Mouse (Mus musculus): ENCODE results near the gene Tk1. TPM values are rescaled to one million over a fixed set of nuclear protein-coding genes. Genes with fewer than 3 reads are reported as not detected.

Tk1 gene
- total and polyA plus RNA-seq, 3 experiments: 172 to 188 TPM; not detected in 1

DNA sequence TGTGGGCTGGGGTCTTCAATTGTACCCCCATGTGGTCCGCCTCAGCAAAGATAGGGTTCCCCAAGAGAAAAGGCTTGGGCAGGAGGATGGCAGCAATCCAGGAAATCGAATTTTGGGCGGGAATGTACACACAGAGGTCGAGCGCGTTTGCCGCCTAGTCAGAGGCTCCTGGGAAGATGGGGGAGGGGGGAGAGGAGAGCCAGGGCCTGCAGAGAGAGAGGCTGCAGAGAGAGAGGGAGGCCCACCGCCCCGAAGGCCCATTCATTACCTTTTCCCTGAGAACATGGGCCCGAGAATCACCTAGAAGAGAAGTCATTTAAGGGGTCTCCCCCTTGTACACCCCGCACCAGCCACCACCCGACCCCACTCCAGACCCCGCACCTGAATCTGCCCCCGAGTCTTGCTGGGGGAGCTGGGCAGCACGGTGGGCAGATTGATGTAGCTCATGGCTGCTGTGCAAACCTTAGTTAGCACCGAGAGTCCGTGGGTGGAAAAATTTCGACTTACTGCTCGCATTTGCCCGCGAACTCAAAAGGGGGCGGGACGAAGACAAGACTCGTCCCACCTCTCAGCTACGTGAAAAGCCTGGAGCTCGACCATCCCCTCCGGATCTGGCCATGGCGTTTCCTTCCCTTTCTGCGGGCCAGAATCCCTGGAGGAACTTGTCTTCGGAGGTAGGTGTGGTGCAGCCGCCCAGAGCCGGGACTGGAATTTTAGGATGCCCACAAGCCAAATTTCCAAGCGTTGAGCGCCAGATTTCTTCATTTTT lies at the start of gene Tk1, which contains the start of gene Afmid (continued):
- TF ChIP-seq USF1 (IDR thresholded peaks at IDR 0.05; ENCODE audit: low read depth, low read length) (no peak), ELF1 (IDR thresholded peaks at IDR 0.05; ENCODE audit: low read depth, low read length) (0 out of 2 replicates have a peak, but pooled peaks have one; percentile 32), HCFC1 (IDR thresholded peaks at IDR 0.05; ENCODE audit: low read depth, low read length) (peak; percentile 78), GATA1 (IDR thresholded peaks at IDR 0.05; ENCODE audit: low read depth, low read length) (no peak)

DNA sequence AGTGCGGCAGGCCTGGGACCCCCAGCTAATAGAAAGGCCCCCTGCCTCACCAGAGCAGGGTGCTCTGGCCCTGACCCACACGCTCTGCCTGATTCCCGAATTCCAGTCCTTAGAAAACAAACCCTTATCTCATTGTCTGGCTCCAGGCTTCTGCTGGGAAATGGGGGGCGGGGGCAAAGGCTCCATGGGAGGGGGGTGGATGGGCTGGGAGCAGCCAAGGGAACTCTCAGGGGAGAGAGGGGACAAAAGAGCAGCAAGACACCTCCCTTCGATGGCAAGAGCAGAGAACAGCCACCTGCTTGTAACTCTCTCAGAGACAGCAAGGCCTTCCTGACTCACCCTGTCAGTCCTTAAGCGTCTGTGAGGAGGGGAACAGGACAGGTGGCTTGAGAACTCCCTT lies 49.8 kb upstream of the Tk1 start:
- H3K27ac ChIP-seq (ENCODE audit: control insufficient read depth, low read depth, low read length): no peak overlapping the region

GRCm38 (mm10) chr11:117874419-117874818 lies 48.5 kb upstream of the Tk1 start:
- no peak overlapping the region for H3K4me3 ChIP-seq (ENCODE audit: control insufficient read depth in 1 of 2, insufficient read depth in 1 of 2, low read depth in 2 of 2, low read length in 2 of 2)
- H3K4me1 ChIP-seq (ENCODE audit: control insufficient read depth in 1 of 2, insufficient read depth in 2 of 2, low read length in 2 of 2): peaks cover 0 to 3% of the 10 kb centered on the region in 2 experiments; a peak in 3 of 4 replicates
- H3K9ac ChIP-seq (ENCODE audit: control insufficient read depth, low read depth, low read length, poor library complexity, severe bottlenecking): no peak overlapping the region
- H3K9me3 ChIP-seq (replicated peaks; ENCODE audit: insufficient read depth, low read length): no peaks in the 10 kb centered on the region
- DNase-seq (ENCODE audit: low read depth, low spot score): peak; percentile 42
- H3K36me3 ChIP-seq (ENCODE audit: control insufficient read depth in 1 of 2, insufficient read depth in 2 of 2, low read length in 2 of 2): no peaks in the 10 kb centered on the region
- no peak overlapping the region for H3K27ac ChIP-seq (ENCODE audit: control insufficient read depth, low read depth, low read length)
- H3K27me3 ChIP-seq (ENCODE audit: control insufficient read depth in 1 of 2, insufficient read depth in 2 of 2, low read length in 2 of 2): peaks cover 2 to 3% of the 10 kb centered on the region in 2 experiments; a peak in 3 of 4 replicates
- TF ChIP-seq GATA1 (IDR thresholded peaks at IDR 0.05; ENCODE audit: low read depth, low read length) (no peak), ELF1 (IDR thresholded peaks at IDR 0.05; ENCODE audit: low read depth, low read length) (no peak), HCFC1 (IDR thresholded peaks at IDR 0.05; ENCODE audit: low read depth, low read length) (no peak), E2F4 (IDR thresholded peaks at IDR 0.05; ENCODE audit: borderline replicate concordance, low read depth, low read length) (no peak), TBP (IDR thresholded peaks at IDR 0.05; ENCODE audit: low read depth, low read length) (no peak), KAT2A (conservative IDR thresholded peaks at IDR 0.05; ENCODE audit: low read depth, low read length) (no peak), SMC3 (IDR thresholded peaks at IDR 0.05; ENCODE audit: low read depth, low read length) (peak; percentile 58), CTCF (IDR thresholded peaks at IDR 0.05 in 2 of 3, conservative IDR thresholded peaks at IDR 0.05 in 1 of 3; ENCODE audit: control insufficient read depth in 1 of 3, insufficient read depth in 1 of 3, low read depth in 2 of 3, low read length in 3 of 3, poor library complexity in 1 of 3, severe bottlenecking in 1 of 3) (peak; percentile 65 to 72 (median 66)), RAD21 (IDR thresholded peaks at IDR 0.05; ENCODE audit: low read depth, low read length) (peak; percentile 46), UBTF (IDR thresholded peaks at IDR 0.05; ENCODE audit: borderline replicate concordance, insufficient read depth, low read depth, low read length) (no peak), BHLHE40 (IDR thresholded peaks at IDR 0.05; ENCODE audit: borderline replicate concordance, low read depth, low read length) (0 out of 2 replicates have a peak, but pooled peaks have one; percentile 17), POLR2AphosphoS2 (IDR thresholded peaks at IDR 0.05; ENCODE audit: low read length) (no peak), RCOR1 (IDR thresholded peaks at IDR 0.05; ENCODE audit: low read depth, low read length) (no peak), ZC3H11A (IDR thresholded peaks at IDR 0.05; ENCODE audit: low read depth, low read length) (peak; percentile 56)
- H3K79me2 ChIP-seq (ENCODE audit: control insufficient read depth, insufficient read depth, low read length, poor library complexity): no peaks in the 10 kb centered on the region

More for the DNA sequence above, 49.8 kb upstream of the Tk1 start:
- Histone ChIP-seq H3K4me3 (ENCODE audit: control insufficient read depth in 1 of 2, insufficient read depth in 1 of 2, low read depth in 2 of 2, low read length in 2 of 2) (no peak overlapping the region), H3K27me3 (ENCODE audit: control insufficient read depth in 1 of 2, insufficient read depth in 2 of 2, low read length in 2 of 2) (peaks cover 2 to 3% of the 10 kb centered on the region in 2 experiments; a peak in 3 of 4 replicates), H3K79me2 (ENCODE audit: control insufficient read depth, insufficient read depth, low read length, poor library complexity) (no peaks in the 10 kb centered on the region), H3K36me3 (ENCODE audit: control insufficient read depth in 1 of 2, insufficient read depth in 2 of 2, low read length in 2 of 2) (no peaks in the 10 kb centered on the region), H3K4me1 (ENCODE audit: control insufficient read depth in 1 of 2, insufficient read depth in 2 of 2, low read length in 2 of 2) (peaks cover 0 to 5% of the 10 kb centered on the region in 2 experiments; a peak in 3 of 4 replicates), H3K9me3 (replicated peaks; ENCODE audit: insufficient read depth, low read length) (no peaks in the 10 kb centered on the region), H3K9ac (ENCODE audit: control insufficient read depth, low read depth, low read length, poor library complexity, severe bottlenecking) (no peak overlapping the region)
- no peak for TF ChIP-seq CHD2 (IDR thresholded peaks at IDR 0.05; ENCODE audit: low read length)
- no peak for TF ChIP-seq TCF12 (IDR thresholded peaks at IDR 0.05; ENCODE audit: low read depth, low read length)
- TF ChIP-seq ELF1 (IDR thresholded peaks at IDR 0.05; ENCODE audit: low read depth, low read length): no peak
- TF ChIP-seq ZNF384 (IDR thresholded peaks at IDR 0.05; ENCODE audit: low read depth, low read length): no peak
- no peak for TF ChIP-seq ETS1 (IDR thresholded peaks at IDR 0.05; ENCODE audit: low read depth, low read length)
- TF ChIP-seq CTCF (IDR thresholded peaks at IDR 0.05 in 2 of 3, conservative IDR thresholded peaks at IDR 0.05 in 1 of 3; ENCODE audit: control insufficient read depth in 1 of 3, insufficient read depth in 1 of 3, low read depth in 2 of 3, low read length in 3 of 3, poor library complexity in 1 of 3, severe bottlenecking in 1 of 3): no peak
- TF ChIP-seq GABPA (IDR thresholded peaks at IDR 0.05; ENCODE audit: low read depth, low read length): no peak
- no peak for TF ChIP-seq HCFC1 (IDR thresholded peaks at IDR 0.05; ENCODE audit: low read depth, low read length)
- TF ChIP-seq RAD21 (IDR thresholded peaks at IDR 0.05; ENCODE audit: low read depth, low read length): no peak
- TF ChIP-seq NELFE (IDR thresholded peaks at IDR 0.05; ENCODE audit: low read depth, low read length): no peak
- TF ChIP-seq USF1 (IDR thresholded peaks at IDR 0.05; ENCODE audit: low read depth, low read length): no peak
- no peak for DNase-seq (ENCODE audit: low read depth, low spot score)

Data from MEL (cell line).